Mouse (Mus musculus) embryonic fibroblast, embryonic 13.5 days (primary cell): Measurements from ENCODE around the gene Tubg2.

ENCODE experiments used
- CTCF ChIP-seq: IDR thresholded peaks from 2 replicates; pipeline ENCODE4 v1.5.1; 2011; ENCODE audit warnings: mild to moderate bottlenecking, control low read depth, low read length, moderate library complexity, borderline replicate concordance; ENCODE audit not compliant: insufficient read depth
- POLR2A ChIP-seq: IDR thresholded peaks from 2 replicates; pipeline ENCODE4 v1.6.1; 2011; ENCODE audit warnings: low read depth, mild to moderate bottlenecking, control low read depth, low read length, moderate library complexity

DNA sequence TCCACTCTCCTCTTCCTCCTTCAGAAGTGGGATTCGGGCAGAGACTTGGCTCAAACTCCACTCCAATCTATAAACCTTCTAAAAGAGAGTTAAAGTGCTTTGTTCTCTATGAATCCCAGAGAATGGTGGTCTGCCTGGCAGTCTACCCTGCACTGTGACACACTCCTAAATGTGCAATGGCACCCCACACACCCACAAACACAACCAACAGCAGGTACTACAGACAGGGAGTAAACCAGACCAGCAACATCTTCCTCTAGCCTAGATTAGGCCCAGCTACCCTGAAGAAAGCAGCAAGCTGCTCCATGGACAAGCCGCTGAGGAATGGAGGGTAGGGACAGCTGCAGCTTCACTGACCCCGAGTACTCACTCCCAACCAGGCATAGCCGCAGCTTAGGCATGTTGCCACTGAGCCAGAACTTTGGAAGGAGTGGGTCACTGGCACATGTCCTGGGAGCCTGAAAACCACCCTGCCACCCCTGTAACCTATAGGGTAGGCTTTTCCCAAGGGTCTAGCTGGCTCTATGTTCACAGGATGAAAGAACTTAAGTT is 36.3 kb downstream of the Tubg2 start:
- no peak for TF ChIP-seq POLR2A
- no peak for TF ChIP-seq CTCF
